In genomic region chr19:46879876-46880275, GRCm38 (mm10) we compare ENCODE assay signal across 14 mouse cellular contexts.
"Had no signal": no experiment of that assay in that cellular context is flagged by ENCODE, and none has a peak within 500 bp of the region (broad histone marks: within the 10 kb centered on the region; RNA-seq: fewer than 3 reads in every experiment).

No protein-coding gene starts in this region.

- H3K9ac ChIP-seq: hindbrain, embryonic 15.5 days; liver, embryonic 15.5 days; lung, embryonic 14.5 days; midbrain, embryonic 12.5 days had no signal

- H3K27me3 ChIP-seq: hindbrain, embryonic 15.5 days; liver, embryonic 15.5 days; midbrain, embryonic 12.5 days had no signal

- DNase-seq: lung, embryonic 14.5 days; lung, postnatal 10 days; right cerebral cortex, adult 18-20 months; right cerebral cortex, postnatal 25 days; thymus, postnatal 4 days had no signal

- H3K27ac ChIP-seq: hindbrain, embryonic 15.5 days; limb, embryonic 10.5 days; liver, embryonic 15.5 days; macrophage; midbrain, embryonic 12.5 days had no signal

- H3K9me3 ChIP-seq: hindbrain, embryonic 15.5 days; limb, embryonic 10.5 days; liver, embryonic 15.5 days; megakaryocyte, embryonic 14.5 days; midbrain, embryonic 12.5 days had no signal

- H3K4me3 ChIP-seq: hindbrain, embryonic 15.5 days; limb, embryonic 10.5 days; liver, embryonic 15.5 days; megakaryocyte, embryonic 14.5 days; midbrain, embryonic 12.5 days had no signal

- H3K4me2 ChIP-seq: hindbrain, embryonic 15.5 days; liver, embryonic 11.5 days; liver, embryonic 15.5 days; lung, embryonic 14.5 days; midbrain, embryonic 12.5 days had no signal

- H3K4me1 ChIP-seq: hindbrain, embryonic 15.5 days; limb, embryonic 10.5 days; midbrain, embryonic 12.5 days had no signal

- ATAC-seq: intestine, embryonic 16.5 days; midbrain, embryonic 16.5 days had no signal
